Mouse (Mus musculus): ENCODE results near the gene Ptger2.

The Ptger2 gene

DNA sequence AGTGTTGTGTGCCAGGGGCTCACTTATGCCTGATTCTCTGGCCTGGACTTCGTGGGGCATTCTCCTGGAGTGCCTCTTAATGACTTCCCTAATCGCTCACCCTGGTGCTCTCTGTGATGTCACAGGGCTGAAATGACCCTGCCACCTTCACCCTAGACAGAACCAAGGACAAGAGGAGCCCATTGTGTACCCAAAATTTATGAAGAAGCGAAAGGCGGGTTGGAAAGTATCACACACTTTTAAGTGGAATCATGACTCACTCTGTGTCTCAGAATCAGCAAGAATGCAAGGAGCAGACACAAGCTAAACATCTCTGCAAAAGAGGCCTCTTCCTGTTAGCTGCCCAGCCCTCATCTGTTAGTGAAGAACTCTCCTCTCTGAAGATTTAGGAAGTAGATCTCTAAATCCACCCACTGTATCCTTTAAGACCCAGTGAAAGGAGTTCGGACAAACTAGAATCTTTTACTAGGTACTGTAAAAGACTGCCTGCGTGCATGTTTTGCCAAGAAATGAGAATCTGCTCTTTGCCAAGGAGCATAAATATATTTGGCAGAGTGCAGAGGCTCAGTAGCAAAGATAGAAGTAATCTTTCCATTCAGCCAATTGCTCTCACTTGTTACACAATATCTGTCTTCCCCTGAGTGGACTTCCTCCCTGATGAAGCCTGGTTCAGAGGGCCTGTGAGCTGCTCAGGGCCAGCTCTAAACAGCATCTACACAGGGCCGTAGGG is 61.9 kb downstream of the Ptger2 start:
- peak; percentile 9 for DNase-seq (ENCODE audit: low spot score)

DNA sequence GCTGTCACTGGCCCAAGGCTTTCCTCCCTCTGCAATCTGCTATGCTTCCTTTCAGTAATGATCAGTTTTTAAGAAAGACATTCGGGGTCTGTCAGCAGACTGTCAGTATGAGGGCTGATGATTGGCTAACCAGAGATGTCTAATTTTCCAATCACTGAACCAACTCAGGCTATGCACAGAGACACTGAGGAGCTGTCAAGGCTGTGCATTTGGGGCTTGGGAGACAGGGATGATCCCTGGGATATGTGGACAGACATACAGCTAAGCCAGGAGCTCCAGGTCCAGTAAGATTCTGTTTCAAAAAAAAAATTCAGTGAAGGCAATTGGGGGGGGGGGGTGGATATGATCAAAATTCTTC is 62.4 kb downstream of the Ptger2 start:
- no peak for DNase-seq (ENCODE audit: low spot score)

DNA sequence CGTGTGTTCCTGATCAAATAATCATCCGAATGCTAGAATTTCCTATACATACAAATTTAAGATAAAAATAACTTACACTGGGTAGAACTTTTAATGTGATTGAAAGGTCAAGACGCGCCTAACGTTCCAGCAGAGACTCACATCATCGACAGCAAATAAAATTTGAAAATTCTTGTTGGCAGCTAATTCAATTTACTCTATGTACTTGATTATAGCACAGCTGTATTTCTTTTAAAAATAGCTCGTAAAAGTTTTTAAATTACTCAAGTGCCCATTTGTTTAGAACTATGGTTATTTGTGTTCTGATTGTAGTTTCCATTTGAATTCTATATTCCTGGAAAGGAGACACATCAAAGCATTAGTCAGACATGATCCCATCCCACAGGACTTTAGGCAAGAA is 63.1 kb downstream of the Ptger2 start:
- DNase-seq (ENCODE audit: low spot score): no peak
